Mouse (Mus musculus): ENCODE measurements around the gene Id2. TPM values are rescaled to one million over a fixed set of nuclear protein-coding genes. Genes with fewer than 3 reads are reported as not detected.

Gene Id2
- polyA plus RNA-seq, 1 experiment from 2014 or later, result 159 TPM

GRCm38 (mm10) chr12:25108865-25109264 is 11.9 kb upstream of the Id2 start:
- no peak for DNase-seq (ENCODE audit: low spot score)

GRCm38 (mm10) chr12:25104541-25104940 is 7.6 kb upstream of the Id2 start:
- DNase-seq (ENCODE audit: low spot score), result no peak

- no peak for DNase-seq (ENCODE audit: low spot score)
These were observed 7.0 kb upstream of the Id2 start for GRCm38 (mm10) chr12:25103911-25104310.

GRCm38 (mm10) chr12:25101389-25101788 is 4.4 kb upstream of the Id2 start:
- no peak for DNase-seq (ENCODE audit: low spot score)

- peak; percentile 17 for DNase-seq (ENCODE audit: low spot score)
These were observed 3.7 kb upstream of the Id2 start for GRCm38 (mm10) chr12:25100411-25101217.

DNA sequence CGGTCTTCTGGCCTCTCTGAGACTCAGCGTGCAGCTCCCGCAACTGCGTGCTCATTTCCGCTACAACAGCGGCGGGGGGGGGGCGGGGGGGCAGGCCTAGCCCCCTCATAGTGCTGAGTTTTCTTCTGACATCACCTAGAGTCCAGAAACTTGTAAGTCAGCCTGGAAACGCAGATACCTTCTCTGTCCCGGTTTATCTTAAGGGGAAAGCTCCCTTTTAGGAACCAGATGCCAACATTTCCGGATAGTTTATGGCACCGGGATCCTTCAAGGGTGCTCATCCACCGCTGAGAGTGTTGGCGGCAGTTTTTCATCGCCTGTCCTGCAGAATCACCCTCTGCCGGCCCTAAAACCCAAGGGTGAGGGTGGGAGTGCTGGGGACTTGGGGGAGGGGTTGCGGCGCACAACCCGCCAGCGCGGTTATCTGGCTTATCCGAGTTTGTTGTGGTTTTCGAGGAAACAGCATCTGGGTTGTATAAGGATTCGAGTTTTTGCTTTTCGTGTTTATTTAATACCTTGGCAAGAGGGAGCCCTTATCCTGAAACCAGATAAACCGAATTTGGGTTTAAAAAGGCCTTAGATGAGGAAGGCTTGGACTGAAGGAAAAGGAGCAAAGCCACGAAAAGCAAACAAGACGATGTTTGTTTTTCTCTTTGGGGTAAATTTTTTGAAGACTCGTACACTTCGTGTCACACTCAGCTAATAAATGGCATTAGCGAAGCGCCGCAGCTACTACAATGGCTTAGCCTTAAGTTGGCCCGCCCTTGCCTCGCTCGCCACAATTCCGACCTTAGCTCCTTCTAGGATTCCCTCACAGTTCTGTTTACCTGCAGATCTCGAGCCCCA is 2.8 kb upstream of the Id2 start:
- DNase-seq (ENCODE audit: low spot score), result peak; percentile 17

DNA sequence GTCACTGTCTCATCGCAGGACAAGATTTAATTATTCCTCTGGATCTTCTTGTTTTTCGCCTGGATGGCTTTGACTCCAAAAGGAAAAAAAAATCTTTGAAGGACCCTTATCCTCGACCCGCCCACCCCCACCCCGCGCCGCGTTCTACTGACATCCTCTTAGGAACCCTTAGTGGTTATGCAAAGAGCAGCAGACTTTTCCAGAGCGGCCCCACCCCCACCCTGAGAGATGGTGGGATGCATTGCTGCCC is 2.3 kb upstream of the Id2 start:
- no peak for DNase-seq (ENCODE audit: low spot score)

DNA sequence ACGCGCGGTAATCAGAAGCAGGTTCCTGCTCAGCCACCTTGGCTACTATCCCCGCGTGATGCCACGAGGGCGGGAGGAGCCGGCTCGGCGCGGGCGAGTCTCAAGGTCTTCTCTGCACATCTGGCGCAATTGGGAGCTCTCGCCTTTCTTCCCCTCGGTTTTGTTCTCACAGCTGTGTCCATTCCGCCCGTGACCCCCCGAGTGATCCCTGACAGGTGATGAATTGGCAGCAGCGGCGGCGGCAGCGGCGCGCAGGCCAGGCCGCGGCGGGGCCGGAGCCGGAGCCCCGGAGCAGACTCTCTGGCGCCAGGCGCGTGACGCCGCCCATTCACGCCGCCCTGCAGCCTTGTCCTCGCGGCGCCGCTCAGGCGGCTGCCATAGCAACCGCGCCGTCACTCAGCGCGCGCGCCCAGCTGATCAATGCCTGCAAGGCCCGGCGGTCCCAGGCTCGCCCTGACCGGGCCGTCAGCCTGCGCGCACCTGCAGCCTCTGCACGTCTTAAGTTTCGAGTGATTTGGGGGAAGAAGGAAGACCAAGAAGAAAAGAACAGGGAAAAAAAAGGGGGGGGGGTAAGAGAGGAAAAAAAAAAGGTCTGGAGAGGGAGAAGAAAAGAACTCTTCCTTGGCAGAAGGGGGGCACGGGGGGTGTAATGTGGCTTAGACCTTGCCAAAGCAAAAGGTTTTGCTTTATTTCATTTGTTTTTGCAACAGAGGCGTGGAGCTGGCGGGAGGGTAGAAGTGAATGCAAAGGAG is 1.8 kb upstream of the Id2 start:
- DNase-seq (ENCODE audit: low spot score), result peak; percentile 59

DNA sequence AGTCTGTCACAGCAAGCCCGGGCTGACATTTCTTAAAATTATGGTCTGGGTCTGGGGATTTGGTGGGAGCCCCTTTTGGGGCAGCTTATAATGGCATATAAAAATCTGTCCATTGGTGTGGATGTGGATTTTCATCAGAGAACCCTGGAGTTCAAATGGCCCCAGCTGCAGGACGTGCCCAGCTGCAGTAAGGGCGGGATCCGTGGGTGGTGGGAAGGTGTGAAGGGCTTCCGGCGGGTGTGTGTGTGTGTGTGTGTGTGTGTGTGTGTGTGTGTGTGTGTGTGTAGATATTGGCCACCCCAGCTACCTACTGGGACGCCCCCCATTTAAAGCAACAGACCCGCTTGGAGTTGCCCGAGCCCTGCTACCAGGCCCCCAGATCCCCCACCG is 1.2 kb upstream of the Id2 start:
- peak; percentile 35 for DNase-seq (ENCODE audit: low spot score)

DNA sequence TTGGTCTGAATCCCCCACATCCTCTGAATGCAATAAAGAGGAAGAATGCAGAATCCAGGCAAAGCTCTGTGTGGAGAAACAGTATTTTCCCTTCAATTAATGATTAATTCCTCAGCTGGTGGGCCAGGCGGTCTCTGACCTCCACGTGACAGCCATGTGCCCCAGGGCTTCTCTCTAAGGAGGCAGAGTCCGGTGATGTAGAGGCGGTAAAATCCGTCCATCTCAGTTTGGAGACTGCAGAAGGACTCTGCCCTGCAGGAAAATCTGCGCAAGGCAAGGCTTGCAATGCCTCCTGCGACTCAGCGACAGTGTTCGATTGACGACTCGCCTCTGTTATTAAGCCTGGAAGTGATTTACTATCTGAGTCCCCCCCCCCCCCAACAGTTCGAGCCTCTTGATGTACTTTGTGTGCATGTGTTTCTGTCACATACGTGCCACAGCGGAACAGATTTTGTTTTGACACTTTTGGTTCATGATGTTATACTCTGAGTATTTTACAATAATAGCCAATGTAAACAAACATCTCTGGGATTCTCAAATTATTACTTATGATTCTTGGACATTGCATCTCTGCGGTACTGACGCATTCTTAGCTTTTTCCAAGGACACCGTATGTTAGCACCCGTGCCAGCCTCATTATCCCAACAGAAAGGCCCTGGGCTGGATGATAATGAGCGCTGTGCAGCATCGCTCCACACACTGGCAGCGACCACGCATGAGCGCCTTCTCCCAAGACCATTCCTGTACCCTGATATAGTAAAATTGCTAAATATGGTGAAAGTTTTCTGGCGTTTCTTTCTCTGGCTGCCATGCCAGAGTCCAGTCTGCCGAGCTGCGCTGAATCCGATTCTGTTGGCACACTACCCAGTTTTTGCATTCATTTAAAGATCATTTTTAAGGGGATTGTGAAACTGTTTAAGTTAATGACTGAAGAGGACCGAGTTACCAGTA is 545 bp upstream of the Id2 start:
- peak; percentile 13 for DNase-seq (ENCODE audit: low spot score)

GRCm38 (mm10) chr12:25096640-25097051 is 294 bp downstream of the Id2 start:
- no peak for DNase-seq (ENCODE audit: low spot score)

- peak; percentile 97 for DNase-seq (ENCODE audit: low spot score)
These were observed 833 bp downstream of the Id2 start for GRCm38 (mm10) chr12:25095974-25096639.

GRCm38 (mm10) chr12:25095538-25095937 is 1.4 kb downstream of the Id2 start:
- no peak for DNase-seq (ENCODE audit: low spot score)

DNA sequence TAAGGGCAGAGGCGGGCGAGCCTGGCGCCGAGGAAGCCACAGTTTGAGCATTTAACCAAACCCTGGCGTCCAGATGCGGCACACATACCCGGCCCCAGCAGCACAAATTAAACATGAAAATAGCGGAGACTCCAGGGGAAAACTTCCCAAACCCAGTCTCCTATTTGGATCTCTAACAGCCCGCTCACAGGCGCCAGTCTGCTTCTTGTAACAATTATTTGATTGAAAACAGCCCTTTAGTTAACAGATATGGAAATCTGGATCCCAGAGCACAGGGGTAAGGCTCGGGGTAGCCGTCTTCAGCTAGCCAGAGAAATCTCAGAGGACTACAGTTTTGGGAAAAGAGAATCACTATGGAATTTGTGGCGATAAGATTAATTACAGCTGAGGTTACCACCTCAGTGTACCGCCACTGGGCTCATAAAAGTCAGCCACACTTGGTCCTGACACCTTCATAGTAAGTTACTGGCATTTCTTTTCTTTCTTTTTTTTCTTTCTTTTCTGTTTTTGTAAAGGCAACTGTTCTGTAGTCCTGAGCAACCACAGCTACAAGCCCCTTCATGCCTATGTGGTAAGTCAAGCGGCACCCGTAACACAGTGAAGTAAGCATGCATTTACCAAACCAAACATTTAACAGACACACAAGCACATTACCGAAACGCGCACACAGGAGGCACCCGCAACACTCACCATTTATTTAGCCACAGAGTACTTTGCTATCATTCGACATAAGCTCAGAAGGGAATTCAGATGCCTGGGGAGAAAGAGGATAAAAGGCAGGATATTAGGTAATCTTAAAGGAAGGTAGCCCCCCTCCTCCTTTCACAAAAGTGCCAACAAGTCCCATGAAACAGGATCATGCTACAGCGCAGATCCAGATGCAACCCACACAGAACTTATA is 2.1 kb downstream of the Id2 start:
- DNase-seq (ENCODE audit: low spot score), result peak; percentile 53

DNA sequence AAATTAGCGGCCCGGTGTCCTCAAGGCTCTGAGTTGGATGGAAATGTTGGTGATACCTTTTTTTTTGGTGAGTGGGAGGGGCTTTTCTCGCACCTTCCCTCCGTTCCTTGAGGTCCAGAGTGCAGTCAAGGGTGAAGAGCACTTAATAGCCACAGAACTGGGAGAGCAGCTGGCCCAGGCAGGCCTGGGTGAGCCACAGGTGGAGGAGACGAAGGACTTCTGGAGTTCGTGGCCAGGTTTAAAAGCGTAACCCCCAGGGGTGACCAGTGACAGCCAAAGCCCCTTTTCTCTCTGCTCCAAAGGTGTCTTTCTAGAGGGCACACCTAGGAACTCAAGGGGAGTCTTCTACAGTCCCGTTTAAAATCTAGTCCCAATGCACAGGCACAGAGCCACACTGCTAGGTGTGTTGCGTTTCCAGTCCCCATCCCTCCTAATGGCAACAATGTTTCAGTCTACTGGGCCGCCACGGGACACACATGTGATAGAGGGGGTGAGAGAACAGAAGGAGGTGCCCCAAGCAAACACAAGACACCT is 3.6 kb downstream of the Id2 start:
- no peak for DNase-seq (ENCODE audit: low spot score)

GRCm38 (mm10) chr12:25092751-25093211 is 4.2 kb downstream of the Id2 start:
- DNase-seq (ENCODE audit: low spot score), result peak; percentile 63

GRCm38 (mm10) chr12:25092027-25092704 is 4.8 kb downstream of the Id2 start:
- peak; percentile 85 for DNase-seq (ENCODE audit: low spot score)

- DNase-seq (ENCODE audit: low spot score), result no peak
These were observed 7.5 kb downstream of the Id2 start for GRCm38 (mm10) chr12:25089433-25089832.
